Mouse (Mus musculus): ENCODE measurements at regions not wholly inside any gene's neighbourhood (a gene's known extent, or its start where the extent isn't known, plus 50 kb on each side); places are given as distances from the start of the nearest gene placed in this dataset.

DNA sequence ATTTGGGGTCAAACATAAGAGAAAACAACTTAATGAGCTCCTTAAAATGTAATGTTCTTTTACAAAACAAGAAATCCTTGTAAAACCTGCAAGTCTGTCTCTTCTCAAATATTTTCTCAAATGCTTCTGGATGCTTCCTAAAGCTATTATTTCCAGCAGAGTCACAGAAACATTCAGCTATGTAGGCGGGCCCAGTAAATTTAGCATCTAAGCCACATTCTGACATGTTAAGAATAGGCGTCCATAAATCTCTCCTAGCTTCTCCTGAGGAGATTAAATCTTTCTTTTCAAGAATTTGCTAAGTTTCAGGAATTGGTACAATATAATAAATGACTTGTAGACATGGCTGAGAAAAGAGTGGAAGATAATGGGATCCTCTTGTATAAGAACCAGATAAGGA, 858.9 kb upstream of the Stxbp6 start:
- no peaks in the 10 kb centered on the region for H3K36me3 ChIP-seq (ENCODE audit: control insufficient read depth in 1 of 2, insufficient read depth in 2 of 2, low read length in 2 of 2)
- no peak for TF ChIP-seq HCFC1 (IDR thresholded peaks at IDR 0.05; ENCODE audit: low read depth, low read length)
- no peak for TF ChIP-seq BHLHE40 (IDR thresholded peaks at IDR 0.05; ENCODE audit: borderline replicate concordance, low read depth, low read length)
- no peak for TF ChIP-seq EP300 (IDR thresholded peaks at IDR 0.05; ENCODE audit: low read depth in 1 of 2, low read length in 2 of 2)
- no peak for TF ChIP-seq GABPA (IDR thresholded peaks at IDR 0.05; ENCODE audit: low read depth, low read length)
- TF ChIP-seq CHD1 (IDR thresholded peaks at IDR 0.05; ENCODE audit: low read depth, low read length), result no peak
- TF ChIP-seq MYB (IDR thresholded peaks at IDR 0.05; ENCODE audit: low read depth, low read length), result no peak
- TF ChIP-seq ZNF384 (IDR thresholded peaks at IDR 0.05; ENCODE audit: low read depth, low read length), result no peak
- no peak for TF ChIP-seq JUND (IDR thresholded peaks at IDR 0.05; ENCODE audit: low read depth, low read length)
- TF ChIP-seq NRF1 (IDR thresholded peaks at IDR 0.05; ENCODE audit: insufficient read depth, low read depth, low read length, poor library complexity, severe bottlenecking), result no peak
- no peak for TF ChIP-seq MEF2A (IDR thresholded peaks at IDR 0.05; ENCODE audit: extremely low read depth, insufficient replicate concordance, low read depth, low read length, poor library complexity, severe bottlenecking)
- no peak for TF ChIP-seq ZC3H11A (IDR thresholded peaks at IDR 0.05; ENCODE audit: low read depth, low read length)
- H3K9me3 ChIP-seq (replicated peaks; ENCODE audit: insufficient read depth, low read length), result no peaks in the 10 kb centered on the region
- no peak for DNase-seq (ENCODE audit: low read depth, low spot score)
- H3K9ac ChIP-seq (ENCODE audit: control insufficient read depth, low read depth, low read length, poor library complexity, severe bottlenecking), result no peak overlapping the region
- H3K27me3 ChIP-seq (ENCODE audit: control insufficient read depth in 1 of 2, insufficient read depth in 2 of 2, low read length in 2 of 2), result no peaks in the 10 kb centered on the region
- no peaks in the 10 kb centered on the region for H3K79me2 ChIP-seq (ENCODE audit: control insufficient read depth, insufficient read depth, low read length, poor library complexity)
- no peak overlapping the region for H3K4me3 ChIP-seq (ENCODE audit: control insufficient read depth in 1 of 2, insufficient read depth in 1 of 2, low read depth in 2 of 2, low read length in 2 of 2)
- no peak overlapping the region for H3K27ac ChIP-seq (ENCODE audit: control insufficient read depth, low read depth, low read length)
- peaks cover 0 to 2% of the 10 kb centered on the region in 2 experiments; a peak in 1 of 4 replicates for H3K4me1 ChIP-seq (ENCODE audit: control insufficient read depth in 1 of 2, insufficient read depth in 2 of 2, low read length in 2 of 2)

- Histone ChIP-seq H3K4me1 (ENCODE audit: control insufficient read depth in 1 of 2, insufficient read depth in 2 of 2, low read length in 2 of 2) (peaks cover 0 to 2% of the 10 kb centered on the region in 2 experiments; a peak in 1 of 4 replicates), H3K9me3 (replicated peaks; ENCODE audit: insufficient read depth, low read length) (no peaks in the 10 kb centered on the region), H3K27ac (ENCODE audit: control insufficient read depth, low read depth, low read length) (no peak overlapping the region), H3K9ac (ENCODE audit: control insufficient read depth, low read depth, low read length, poor library complexity, severe bottlenecking) (no peak overlapping the region), H3K4me3 (ENCODE audit: control insufficient read depth in 1 of 2, insufficient read depth in 1 of 2, low read depth in 2 of 2, low read length in 2 of 2) (no peak overlapping the region), H3K79me2 (ENCODE audit: control insufficient read depth, insufficient read depth, low read length, poor library complexity) (no peaks in the 10 kb centered on the region), H3K36me3 (ENCODE audit: control insufficient read depth in 1 of 2, insufficient read depth in 2 of 2, low read length in 2 of 2) (no peaks in the 10 kb centered on the region), H3K27me3 (ENCODE audit: control insufficient read depth in 1 of 2, insufficient read depth in 2 of 2, low read length in 2 of 2) (no peaks in the 10 kb centered on the region)
- DNase-seq (ENCODE audit: low read depth, low spot score), result no peak
- TF ChIP-seq USF1 (IDR thresholded peaks at IDR 0.05; ENCODE audit: low read depth, low read length) (no peak), TBP (IDR thresholded peaks at IDR 0.05; ENCODE audit: low read depth, low read length) (no peak), ZMIZ1 (IDR thresholded peaks at IDR 0.05; ENCODE audit: low read depth, low read length) (no peak), GATA1 (IDR thresholded peaks at IDR 0.05; ENCODE audit: low read depth, low read length) (no peak), UBTF (IDR thresholded peaks at IDR 0.05; ENCODE audit: borderline replicate concordance, insufficient read depth, low read depth, low read length) (no peak), TAL1 (IDR thresholded peaks at IDR 0.05; ENCODE audit: low read length) (no peak)
Observed at GRCm38 (mm10) chr12:45932251-45932650, 857.7 kb upstream of the Stxbp6 start.

Data from MEL (cell line).